Mouse (Mus musculus) hindbrain, embryonic 11.5 days (tissue): Measurements from ENCODE around the gene Klk5. TPM values are rescaled to one million over a fixed set of nuclear protein-coding genes. Genes with fewer than 3 reads are reported as not detected.

Experiments used
- ATAC-seq: fragments of 200-750 bp; cut with Nextera tagmentation; 2 replicates; pipeline ENCODE4 v1.8.0; 2017; ENCODE audit warnings: mild to moderate bottlenecking, moderate TSS enrichment, moderate library complexity; ENCODE audit not compliant: low FRiP score
- DNase-seq: peaks from one replicate; pipeline ENCODE4 v3.0.0-alpha.2; 2015; ENCODE audit warnings: low spot score
- H3K27ac ChIP-seq: fragments of 300-500 bp; sonication (generic); 2 replicates; pipeline ENCODE4 v1.5.1; 2014; ENCODE audit warnings: mild to moderate bottlenecking, low read depth, low read length
- H3K27me3 ChIP-seq: fragments of 300-500 bp; sonication (generic); 2 replicates; pipeline ENCODE4 v1.6.1; 2014; ENCODE audit warnings: mild to moderate bottlenecking, low read length, moderate library complexity, mixed read lengths; ENCODE audit not compliant: control insufficient read depth, insufficient read depth
- H3K36me3 ChIP-seq: fragments of 300-500 bp; sonication (generic); 2 replicates; pipeline ENCODE4 v1.6.1; 2014; ENCODE audit warnings: mild to moderate bottlenecking, low read length, moderate library complexity, mixed read lengths; ENCODE audit not compliant: control insufficient read depth, insufficient read depth
- H3K4me1 ChIP-seq: fragments of 300-500 bp; sonication (generic); replicated peaks from 2 replicates; pipeline ENCODE4 v1.6.1; 2014; ENCODE audit warnings: low read length, mixed read lengths; ENCODE audit not compliant: control insufficient read depth, insufficient read depth
- H3K4me2 ChIP-seq: fragments of 300-500 bp; sonication (generic); replicated peaks from 2 replicates; pipeline ENCODE4 v1.6.1; 2014; ENCODE audit warnings: mild to moderate bottlenecking, low read depth, low read length
- H3K4me3 ChIP-seq: fragments of 300-500 bp; sonication (generic); 2 replicates; pipeline ENCODE4 v1.5.1; 2014; ENCODE audit warnings: low read depth, low read length
- H3K9ac ChIP-seq: fragments of 300-500 bp; sonication (generic); 2 replicates; pipeline ENCODE4 v1.6.1; 2014; ENCODE audit warnings: low read depth, low read length
- H3K9me3 ChIP-seq: fragments of 300-500 bp; sonication (generic); 2 replicates; pipeline ENCODE4 v1.6.1; 2016; ENCODE audit warnings: low read length; ENCODE audit not compliant: control insufficient read depth
- WGBS: fragments of 180-500 bp; shearing (Covaris S2); extraction: QIAGEN DNeasy Blood & Tissue Kit; methylation state at CpG from one replicate; pipeline ENCODE4 v1.1.7; 2014; 5-methylcytosine and 5-hydroxymethylcytosine counted together
- polyA plus RNA-seq: library from polyadenylated mRNA; unstranded; fragments of >200 nt; fragmentation: Nextera tagmentation; extraction: Ambion mirVana; gene quantifications from 2 replicates; pipeline ENCODE4 v1.2.1, GENCODE M21; 2014

The Klk5 gene
- polyA plus RNA-seq, 1 experiment from 2014 or later = 0.31 TPM

DNA sequence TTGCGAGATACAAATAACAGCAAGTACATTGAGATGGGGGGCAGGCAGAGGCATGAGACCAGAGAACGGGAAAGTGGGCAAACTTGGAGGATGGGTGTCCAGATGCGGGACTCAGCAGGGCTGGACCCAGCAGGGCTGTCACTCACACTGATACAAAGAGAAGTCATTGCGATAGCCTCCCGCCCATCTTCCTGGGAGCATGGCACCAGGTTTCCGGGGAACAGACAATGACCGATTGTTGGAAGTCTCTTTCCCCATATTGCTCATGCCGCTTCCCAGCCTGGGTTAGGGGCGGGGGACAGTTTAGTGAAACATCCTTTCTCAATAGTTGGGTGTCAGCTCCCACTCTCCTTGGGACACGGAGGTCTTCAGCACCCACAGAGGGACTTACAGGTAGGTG is 17.6 kb upstream of the Klk5 start, which contains the start of gene Klk6:
Gene Klk6 (plus strand): TSS at position 301 of the 400 bp plus-strand sequence.
- Histone ChIP-seq H3K27ac (no peak within 1 kb of the TSS), H3K27me3 (no peaks in the 10 kb centered on the region), H3K4me3 (no peak within 1 kb of the TSS), H3K4me1 (no peaks in the 10 kb centered on the region), H3K9me3 (no peaks in the 10 kb centered on the region), H3K9ac (no peak within 1 kb of the TSS), H3K36me3 (no peaks in the 10 kb centered on the region), H3K4me2 (no peak within 1 kb of the TSS)
- ATAC-seq = no peak
- whole genome bisulfite sequencing = 78% methylated on average over 10 of the region's 10 CpGs
- no peak for DNase-seq

GRCm38 (mm10) chr7:43826056-43826455 is 15.7 kb upstream of the Klk5 start:
- no peaks in the 10 kb centered on the region for H3K9me3 ChIP-seq
- H3K4me2 ChIP-seq = no peak overlapping the region
- H3K36me3 ChIP-seq = no peaks in the 10 kb centered on the region
- H3K27me3 ChIP-seq = no peaks in the 10 kb centered on the region
- DNase-seq = no peak
- no peak for ATAC-seq
- H3K4me1 ChIP-seq = no peaks in the 10 kb centered on the region
- 90% methylated on average over 5 of the region's 5 CpGs for WGBS
- no peak overlapping the region for H3K9ac ChIP-seq
- no peak overlapping the region for H3K27ac ChIP-seq
- H3K4me3 ChIP-seq = no peak overlapping the region

DNA sequence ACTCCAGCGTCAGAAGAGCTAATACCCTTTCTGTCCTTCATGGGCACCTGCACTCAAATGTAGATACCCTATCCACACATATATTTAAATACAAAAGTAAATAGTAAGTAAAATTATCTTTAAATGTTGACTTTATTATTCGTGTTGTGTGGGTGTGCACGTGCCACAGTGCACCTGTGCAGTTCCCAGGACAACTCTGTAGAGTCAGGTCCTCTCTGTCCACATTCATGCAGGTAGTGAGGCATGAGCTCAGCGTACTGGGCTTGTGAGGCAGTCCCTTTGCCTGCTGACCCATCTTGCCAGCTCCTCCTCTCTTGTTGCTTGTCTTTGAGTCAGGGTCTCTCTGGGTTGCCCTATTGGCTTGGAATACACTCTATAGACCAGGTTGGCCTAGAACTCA is 14.1 kb upstream of the Klk5 start:
- ATAC-seq (no peak), DNase-seq (no peak)
- Histone ChIP-seq H3K4me1 (no peaks in the 10 kb centered on the region), H3K9ac (no peak overlapping the region), H3K4me2 (no peak overlapping the region), H3K27ac (no peak overlapping the region), H3K36me3 (no peaks in the 10 kb centered on the region), H3K27me3 (no peaks in the 10 kb centered on the region), H3K9me3 (no peaks in the 10 kb centered on the region), H3K4me3 (no peak overlapping the region)
- 83% methylated on average over 4 of the region's 4 CpGs for WGBS

DNA sequence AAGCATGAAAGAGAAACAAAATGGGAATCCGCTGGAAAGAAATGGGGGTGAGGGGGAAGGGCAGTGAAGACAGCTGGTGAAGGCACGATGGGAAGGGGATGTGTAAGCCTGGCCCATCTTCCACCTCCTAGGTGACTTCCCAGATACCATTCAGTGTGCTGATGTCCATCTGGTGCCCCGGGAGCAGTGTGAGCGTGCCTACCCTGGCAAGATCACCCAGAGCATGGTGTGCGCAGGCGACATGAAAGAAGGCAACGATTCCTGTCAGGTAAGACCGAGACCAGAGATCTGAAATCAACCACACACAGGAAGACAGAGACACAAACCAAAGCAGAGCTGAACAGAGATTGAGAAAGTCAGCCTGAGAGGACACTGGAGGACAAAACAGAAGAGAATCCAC is 12.8 kb upstream of the Klk5 start:
- no peak overlapping the region for H3K4me3 ChIP-seq
- WGBS = 92% methylated on average over 8 of the region's 8 CpGs

GRCm38 (mm10) chr7:43843801-43844200 is 2.0 kb downstream of the Klk5 start:
- no peak overlapping the region for H3K27ac ChIP-seq
- H3K4me1 ChIP-seq = no peaks in the 10 kb centered on the region
- H3K4me3 ChIP-seq = no peak overlapping the region
- DNase-seq (no peak), ATAC-seq (no peak)
- H3K36me3 ChIP-seq = no peaks in the 10 kb centered on the region
- H3K9ac ChIP-seq = no peak overlapping the region
- no peaks in the 10 kb centered on the region for H3K27me3 ChIP-seq
- 89% methylated on average over 4 of the region's 4 CpGs for WGBS
- H3K9me3 ChIP-seq = no peaks in the 10 kb centered on the region
- H3K4me2 ChIP-seq = no peak overlapping the region

More for the DNA sequence above, 12.8 kb upstream of the Klk5 start:
- Histone ChIP-seq H3K4me1 (no peaks in the 10 kb centered on the region), H3K27me3 (no peaks in the 10 kb centered on the region), H3K9me3 (no peaks in the 10 kb centered on the region), H3K9ac (no peak overlapping the region), H3K4me2 (no peak overlapping the region), H3K36me3 (no peaks in the 10 kb centered on the region), H3K27ac (no peak overlapping the region)
- DNase-seq (no peak), ATAC-seq (no peak)

GRCm38 (mm10) chr7:43851616-43852015 is 9.8 kb downstream of the Klk5 start:
- no peak for ATAC-seq
- H3K4me2 ChIP-seq = no peak overlapping the region
- H3K9me3 ChIP-seq = no peaks in the 10 kb centered on the region
- H3K4me3 ChIP-seq = no peak overlapping the region
- H3K4me1 ChIP-seq = no peaks in the 10 kb centered on the region
- H3K36me3 ChIP-seq = no peaks in the 10 kb centered on the region
- DNase-seq = no peak
- no peak overlapping the region for H3K27ac ChIP-seq
- WGBS = 92% methylated on average over 6 of the region's 6 CpGs
- H3K9ac ChIP-seq = no peak overlapping the region
- no peaks in the 10 kb centered on the region for H3K27me3 ChIP-seq

GRCm38 (mm10) chr7:43854642-43855380 is 13.0 kb downstream of the Klk5 start:
- no peak overlapping the region for H3K9ac ChIP-seq
- no peak overlapping the region for H3K4me3 ChIP-seq
- 85% methylated on average over 9 of the region's 9 CpGs for WGBS
- no peak overlapping the region for H3K27ac ChIP-seq
- H3K36me3 ChIP-seq = no peaks in the 10 kb centered on the region
- DNase-seq (no peak), ATAC-seq (no peak)
- no peaks in the 10 kb centered on the region for H3K9me3 ChIP-seq
- no peaks in the 10 kb centered on the region for H3K27me3 ChIP-seq
- no peak overlapping the region for H3K4me2 ChIP-seq
- H3K4me1 ChIP-seq = no peaks in the 10 kb centered on the region

DNA sequence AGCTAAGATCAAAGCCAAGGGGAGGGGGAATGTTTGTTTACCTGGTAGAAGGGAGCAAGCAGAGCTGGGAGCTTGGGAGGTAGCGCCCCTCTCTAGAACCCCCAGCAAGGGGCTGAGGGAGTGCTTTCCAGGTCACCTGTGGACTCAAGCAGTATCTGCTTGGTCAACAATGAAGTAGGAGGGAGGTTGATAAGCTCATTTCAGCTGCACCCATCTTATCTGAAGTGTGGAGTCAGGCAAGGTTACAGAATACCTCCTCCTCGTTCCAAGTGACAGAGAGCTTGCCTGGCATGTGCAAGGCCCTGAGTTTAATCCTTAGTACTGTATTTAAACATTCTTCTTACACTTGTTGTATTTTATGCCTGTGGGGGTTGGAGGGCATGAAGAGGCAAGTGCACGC is 13.9 kb downstream of the Klk5 start:
- Histone ChIP-seq H3K4me2 (no peak overlapping the region), H3K27me3 (no peaks in the 10 kb centered on the region), H3K36me3 (no peaks in the 10 kb centered on the region), H3K4me3 (no peak overlapping the region), H3K4me1 (no peaks in the 10 kb centered on the region), H3K9ac (no peak overlapping the region), H3K9me3 (no peaks in the 10 kb centered on the region), H3K27ac (no peak overlapping the region)
- WGBS = 80% methylated on average over 3 of the region's 3 CpGs
- DNase-seq = no peak
- no peak for ATAC-seq

GRCm38 (mm10) chr7:43856307-43856706 is 14.5 kb downstream of the Klk5 start:
- H3K4me3 ChIP-seq = no peak overlapping the region
- H3K27ac ChIP-seq = no peak overlapping the region
- H3K27me3 ChIP-seq = no peaks in the 10 kb centered on the region
- H3K4me2 ChIP-seq = no peak overlapping the region
- no peaks in the 10 kb centered on the region for H3K9me3 ChIP-seq
- no peaks in the 10 kb centered on the region for H3K4me1 ChIP-seq
- ATAC-seq (no peak), DNase-seq (no peak)
- no peak overlapping the region for H3K9ac ChIP-seq
- WGBS = 82% methylated on average over 7 of the region's 7 CpGs
- H3K36me3 ChIP-seq = no peaks in the 10 kb centered on the region
